Mouse (Mus musculus) CH12.LX (cell line): Measurements from ENCODE around the gene Sec61g. TPM values are rescaled to one million over a fixed set of nuclear protein-coding genes. Genes with fewer than 3 reads are reported as not detected.
A peak's percentile ranks its signal among the peaks of the same experiment; 100 is the strongest.

ENCODE experiments used
- DNase-seq: peaks from one replicate; pipeline ENCODE4 v3.0.0-alpha.2; 2013; ENCODE audit errors: extremely low read depth
- H3K27ac ChIP-seq: 2 replicates; pipeline ENCODE4 v1.5.1; 2012; ENCODE audit warnings: low read depth, mild to moderate bottlenecking, control low read depth, moderate library complexity; ENCODE audit not compliant: insufficient read depth
- H3K27me3 ChIP-seq: replicated peaks from 2 replicates; pipeline ENCODE3; 2012; ENCODE audit warnings: inconsistent platforms
- H3K36me3 ChIP-seq, 2 experiments: replicated peaks in 1 of 2; 2 replicates each; pipeline versions ENCODE3 to v1.6.1; 2012; ENCODE audit warnings: inconsistent platforms in 1 of 2, low read length in 1 of 2, mild to moderate bottlenecking in 1 of 2, mixed read lengths in 1 of 2, moderate library complexity in 1 of 2; ENCODE audit not compliant: control insufficient read depth in 1 of 2, insufficient read depth in 1 of 2
- H3K4me1 ChIP-seq, 2 experiments: 2 replicates each; pipeline ENCODE4 v1.6.1; 2012; ENCODE audit warnings: inconsistent platforms in 1 of 2, moderate library complexity in 1 of 2; ENCODE audit not compliant: insufficient read depth in 2 of 2, control insufficient read depth in 1 of 2
- H3K4me2 ChIP-seq: 2 replicates; pipeline ENCODE4 v1.6.1; 2012; ENCODE audit warnings: low read depth, mild to moderate bottlenecking, control low read depth; ENCODE audit not compliant: poor library complexity, insufficient read depth, severe bottlenecking
- H3K4me3 ChIP-seq, 3 experiments: fragments of 150-350 bp in 1 of 3; sonication (generic) in 1 of 3; replicated peaks in 1 of 3; 2 replicates each; pipeline versions ENCODE3 to v1.5.1; 2011 to 2012; ENCODE audit warnings: low read depth in 2 of 3, low read length in 2 of 3, mild to moderate bottlenecking in 2 of 3, moderate library complexity in 2 of 3, control low read depth in 1 of 3, improper control_type of control experiment in 1 of 3, inconsistent platforms in 1 of 3, mixed read lengths in 1 of 3; ENCODE audit not compliant: poor library complexity in 1 of 3
- H3K79me2 ChIP-seq: replicated peaks from 2 replicates; pipeline ENCODE4 v1.6.1; 2012; ENCODE audit warnings: mild to moderate bottlenecking, moderate library complexity; ENCODE audit not compliant: control insufficient read depth, poor library complexity, insufficient read depth, severe bottlenecking; ENCODE audit errors: extremely low read depth
- H3K9ac ChIP-seq: 2 replicates; pipeline ENCODE4 v1.6.1; 2012; ENCODE audit warnings: low read depth, mild to moderate bottlenecking, control low read depth, moderate library complexity; ENCODE audit not compliant: insufficient read depth
- H3K9me3 ChIP-seq: replicated peaks from 2 replicates; pipeline ENCODE3; 2012; ENCODE audit warnings: low read length, inconsistent platforms, mixed read lengths
- HCFC1 ChIP-seq: IDR thresholded peaks from 2 replicates; pipeline ENCODE4 v1.6.1; 2012; ENCODE audit warnings: low read depth, mild to moderate bottlenecking, inconsistent platforms, low read length, improper control_type of control experiment
- JUN ChIP-seq: IDR thresholded peaks from 2 replicates; pipeline ENCODE4 v1.6.1; 2011; ENCODE audit warnings: low read depth, mild to moderate bottlenecking, low read length, improper control_type of control experiment, moderate library complexity; ENCODE audit not compliant: insufficient read depth
- MAX ChIP-seq: IDR thresholded peaks from 2 replicates; pipeline ENCODE4 v1.6.1; 2011; ENCODE audit warnings: low read length, improper control_type of control experiment
- MXI1 ChIP-seq: IDR thresholded peaks from 2 replicates; pipeline ENCODE4 v1.6.1; 2011; ENCODE audit warnings: mild to moderate bottlenecking, low read depth, low read length, improper control_type of control experiment
- POLR2A ChIP-seq: IDR thresholded peaks from 2 replicates; pipeline ENCODE4 v1.6.1; 2011; ENCODE audit warnings: low read depth, mild to moderate bottlenecking, improper control_type of control experiment, low read length
- POLR2AphosphoS2 ChIP-seq: IDR thresholded peaks from 2 replicates; pipeline ENCODE4 v1.6.1; 2011; ENCODE audit warnings: low read depth, low read length, improper control_type of control experiment
- TCF12 ChIP-seq: IDR thresholded peaks from 2 replicates; pipeline ENCODE4 v1.6.1; 2014; ENCODE audit warnings: low read depth, mild to moderate bottlenecking, inconsistent platforms, low read length, improper control_type of control experiment
- dilution Hi-C: fragments of 300-500 bp; cut with MboI; formaldehyde crosslinking; loops from 2 replicates; pipeline ENCODE4 v1.14.3; 2020; ENCODE audit warnings: low sequenced_read_pairs; ENCODE audit not compliant: extremely low pct_unique_long_range_greater_than_20kb, extremely low pct_ligation_motif_present
- in situ Hi-C: fragments of 300-500 bp; cut with MboI; formaldehyde crosslinking; loops from 3 replicates; pipeline ENCODE4 v1.14.3; 2019; ENCODE audit warnings: low sequenced_read_pairs, low pct_ligation_motif_present, low pct_unique_long_range_greater_than_20kb, mixed read lengths
- polyA plus RNA-seq: library from polyadenylated mRNA; unstranded; fragments of >175 nt; gene quantifications from 2 replicates; pipeline ENCODE4 v1.2.1, GENCODE M21; 2012; ENCODE audit warnings: low read depth; ENCODE audit not compliant: insufficient read length
- total RNA-seq, 2 experiments: library from RNA; depleted of rRNA; stranded (reverse); fragments of 300-350 nt in 1 of 2; fragments of >200 nt in 1 of 2; gene quantifications; 2 replicates each; pipeline ENCODE4 v1.2.3; 2012 to 2014

The Sec61g gene
- total and polyA plus RNA-seq, 3 experiments, result 21.7 to 139 (median 64.5) TPM

- Histone ChIP-seq H3K9ac (no peak overlapping the region), H3K27me3 (no peaks in the 10 kb centered on the region), H3K4me1 (peaks cover 0 to 7% of the 10 kb centered on the region in 2 experiments; a peak in 1 of 4 replicates), H3K4me2 (no peak overlapping the region), H3K36me3 (peaks cover 24 to 50% of the 10 kb centered on the region in 2 experiments), H3K4me3 (no peak overlapping the region)
- in situ Hi-C loops, result no loop called here
- dilution Hi-C loops, result no loop called here
- no peak for DNase-seq
- peak; percentile 93; the same call in 1 of the 2 replicates for TF ChIP-seq POLR2AphosphoS2
- TF ChIP-seq MAX, result no peak
- no peak for TF ChIP-seq MXI1
- TF ChIP-seq POLR2A, result peak; percentile 17; the same call in 1 of the 2 replicates
- TF ChIP-seq HCFC1, result no peak
- TF ChIP-seq JUN, result no peak
- no peak for TF ChIP-seq TCF12
- TF ChIP-seq, all 38 proteins: peak for 2
- no peak overlapping the region for H3K27ac ChIP-seq
- peaks cover 5% of the 10 kb centered on the region; the same call in 1 of the 2 replicates for H3K79me2 ChIP-seq
- H3K9me3 ChIP-seq, result no peaks in the 10 kb centered on the region
Measured at GRCm38 (mm10) chr11:16498756-16499680, 9.3 kb downstream of the Sec61g start.

Other genes starting within 250 kb of the Sec61g start
- gene Egfr, start 243.7 kb upstream of the Sec61g start, total RNA-seq (2012; rRNA removed), result 0.04 TPM in 1 of 2 replicates, not detected in the other
- gene Egfr, start 243.7 kb upstream of the Sec61g start, total RNA-seq (2014; rRNA removed), result 0.26 and 0.27 TPM in 2 replicates
- gene Egfr, start 243.7 kb upstream of the Sec61g start, polyA plus RNA-seq, result not detected in 2 replicates